Mouse (Mus musculus): ENCODE measurements around the gene Usf2.
A peak's percentile ranks its signal among the peaks of the same experiment; 100 is the strongest.

Usf2 gene

DNA sequence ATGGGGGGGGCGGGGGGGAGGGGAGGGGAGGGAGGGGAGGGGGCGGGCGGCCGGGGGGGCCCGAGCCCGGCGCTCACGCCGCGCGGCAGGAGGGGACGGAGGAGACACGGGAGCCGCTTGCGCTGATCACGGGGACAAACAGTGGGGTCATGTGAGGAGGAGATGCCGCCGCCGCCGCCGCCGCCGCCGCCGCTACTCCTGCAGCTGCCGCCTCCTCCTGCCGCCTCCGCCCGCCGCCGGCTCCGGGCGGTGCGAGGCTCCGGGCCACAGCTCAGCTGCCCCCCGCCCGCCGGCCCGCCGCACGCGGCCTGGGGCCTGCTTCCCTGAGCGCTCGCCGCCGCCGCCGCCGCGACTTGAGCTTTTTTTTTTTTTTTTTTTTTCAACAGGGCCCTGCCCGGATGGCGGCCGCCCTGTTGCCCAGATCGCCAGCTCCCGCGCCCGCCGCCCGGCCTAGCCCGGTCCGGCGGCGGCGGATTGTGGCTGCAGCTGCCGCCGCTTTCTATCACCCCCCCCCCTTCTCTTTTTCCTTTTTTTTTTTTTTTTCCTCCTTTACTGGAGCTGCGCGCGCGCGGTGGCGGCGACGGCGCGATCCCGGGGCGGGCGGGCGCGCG lies at the start of gene Usf2:
Gene Usf2 (minus strand): TSS at position 48 of the 611 bp plus-strand sequence.
- DNase-seq (ENCODE audit: low spot score): peak; percentile 84

DNA sequence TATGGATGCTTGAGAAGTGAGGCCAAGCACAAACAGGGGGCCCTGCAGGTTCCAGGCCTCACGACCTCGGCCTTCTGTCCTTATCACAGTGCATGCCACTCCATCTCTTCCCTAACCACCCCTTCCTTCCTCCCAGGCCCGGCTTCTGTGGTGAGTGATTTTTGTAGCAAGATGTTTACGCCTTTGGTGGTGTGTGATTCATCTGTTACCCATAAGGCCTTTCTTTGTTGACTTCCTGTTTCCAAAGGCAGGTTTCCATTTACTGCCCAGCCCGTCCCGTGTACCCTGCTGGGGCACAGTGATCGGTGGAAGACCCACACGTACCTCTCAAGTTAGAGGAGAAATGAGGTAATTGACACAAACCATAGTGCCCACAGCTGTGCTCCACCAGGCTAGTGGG lies 46.0 kb upstream of the Usf2 start:
- DNase-seq (ENCODE audit: low spot score): no peak

DNA sequence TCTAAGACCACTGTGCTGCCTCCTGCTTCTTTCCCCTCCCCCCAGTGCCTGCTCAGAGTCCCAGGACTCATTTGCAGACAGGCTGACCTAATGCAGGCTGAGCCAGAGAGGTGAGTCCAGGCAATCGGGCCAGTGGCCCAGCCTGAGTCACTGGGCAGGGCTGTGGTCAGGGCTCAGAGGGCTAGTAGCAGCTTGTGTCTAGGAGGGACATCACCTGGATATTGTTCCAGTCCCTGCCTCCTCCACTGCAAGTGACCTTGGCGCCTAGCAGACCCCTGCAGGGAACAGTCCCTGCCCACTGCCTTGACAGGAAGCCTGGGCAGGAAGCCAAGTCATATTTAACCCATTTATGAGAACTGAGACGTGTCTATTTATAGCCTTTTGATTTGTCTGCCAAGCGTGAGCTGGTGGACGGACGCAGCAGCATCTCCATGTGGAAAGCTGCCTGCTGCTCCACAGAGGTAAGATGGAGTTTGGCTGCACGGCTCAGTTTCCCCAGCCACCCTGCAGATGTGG lies 44.0 kb upstream of the Usf2 start:
- DNase-seq (ENCODE audit: low spot score): peak; percentile 63

DNA sequence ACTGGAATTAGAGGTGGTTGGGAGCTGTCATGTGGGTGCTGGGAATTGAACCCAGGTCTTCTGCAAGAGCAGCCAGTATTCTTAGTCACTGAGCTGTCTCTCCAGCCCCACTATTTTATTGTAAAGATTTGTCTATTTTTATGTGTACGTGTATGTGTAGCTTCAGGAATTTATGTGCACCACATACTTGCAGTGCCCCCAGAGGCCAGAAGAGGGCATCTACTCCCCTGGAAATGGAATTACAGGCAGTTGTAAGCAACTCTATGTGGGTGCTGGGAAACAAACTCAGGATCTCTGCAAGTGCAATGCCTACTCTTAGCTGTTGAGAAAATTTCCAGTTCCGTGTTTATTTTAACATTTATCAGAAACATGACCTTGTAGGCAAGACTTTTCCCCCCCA lies 39.9 kb upstream of the Usf2 start:
- DNase-seq (ENCODE audit: low spot score): no peak

DNA sequence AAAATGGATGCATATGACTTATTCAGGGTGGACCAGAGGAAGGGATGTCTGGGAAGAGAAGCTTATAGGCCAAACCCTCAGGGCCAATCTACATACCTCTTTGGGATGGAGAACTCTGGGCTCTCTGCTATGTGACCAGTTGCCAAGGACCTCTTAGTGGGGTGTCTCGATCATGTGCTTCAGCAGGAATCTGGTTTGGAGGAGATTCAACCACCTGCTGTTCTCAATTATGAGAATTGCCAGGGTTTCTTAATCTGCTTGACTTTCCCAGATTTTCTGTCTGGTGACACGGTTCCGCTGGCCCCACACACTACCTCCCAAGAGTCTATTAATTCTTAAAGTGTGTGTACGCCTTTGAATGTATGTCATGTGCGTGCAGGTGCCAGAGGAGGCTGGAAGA lies 37.4 kb upstream of the Usf2 start:
- no peak for DNase-seq (ENCODE audit: low spot score)

DNA sequence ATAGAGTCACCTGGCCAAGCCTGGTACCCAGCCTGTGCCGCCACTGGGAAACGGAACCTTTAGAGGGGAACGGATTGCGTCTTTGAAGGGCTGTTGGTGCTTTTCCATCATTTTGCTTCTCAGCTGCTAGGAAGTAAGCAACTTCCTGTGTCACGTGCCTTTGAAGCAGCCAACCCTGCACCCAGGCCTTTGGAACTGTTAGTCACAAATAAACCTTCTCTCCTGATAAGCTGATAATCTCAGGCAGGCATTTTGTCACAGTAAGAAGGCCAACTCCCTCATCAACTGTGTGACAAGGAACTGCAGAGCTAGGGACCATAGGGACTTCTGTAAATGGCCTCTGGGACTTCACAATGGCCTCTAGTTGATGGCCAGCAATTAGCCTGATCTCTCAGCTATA lies 35.5 kb upstream of the Usf2 start:
- no peak for DNase-seq (ENCODE audit: low spot score)

DNA sequence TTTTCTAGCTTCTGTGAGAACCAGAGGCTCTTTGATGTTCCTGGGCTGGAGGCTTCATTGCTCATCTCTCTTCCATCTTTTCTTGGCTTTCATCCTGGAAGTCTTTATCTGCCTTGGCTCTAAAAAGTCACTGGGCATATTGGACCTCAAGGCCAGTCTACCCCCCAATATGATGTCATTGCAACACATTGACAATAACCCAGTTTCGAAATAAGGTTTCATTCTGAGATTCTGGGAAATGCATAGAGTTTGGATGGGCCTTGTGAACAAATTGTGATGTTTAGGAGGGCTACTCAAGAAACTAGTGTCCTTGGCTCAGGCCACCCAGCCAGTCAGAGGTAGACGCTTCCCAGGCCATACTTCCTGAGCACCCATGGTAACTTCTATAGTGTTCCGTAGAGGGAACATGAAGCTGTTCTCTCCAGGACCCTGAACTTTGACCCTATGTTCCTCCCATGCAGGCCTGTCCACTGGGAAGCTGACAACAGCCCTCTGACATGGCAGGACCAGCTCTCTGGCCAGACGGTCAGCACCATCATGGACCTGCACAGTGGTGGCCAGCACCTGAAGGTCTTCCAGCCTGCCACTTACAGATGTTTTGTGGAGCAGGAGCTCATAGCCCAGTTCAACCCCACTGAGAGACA lies 32.0 kb upstream of the Usf2 start:
- DNase-seq (ENCODE audit: low spot score): no peak

DNA sequence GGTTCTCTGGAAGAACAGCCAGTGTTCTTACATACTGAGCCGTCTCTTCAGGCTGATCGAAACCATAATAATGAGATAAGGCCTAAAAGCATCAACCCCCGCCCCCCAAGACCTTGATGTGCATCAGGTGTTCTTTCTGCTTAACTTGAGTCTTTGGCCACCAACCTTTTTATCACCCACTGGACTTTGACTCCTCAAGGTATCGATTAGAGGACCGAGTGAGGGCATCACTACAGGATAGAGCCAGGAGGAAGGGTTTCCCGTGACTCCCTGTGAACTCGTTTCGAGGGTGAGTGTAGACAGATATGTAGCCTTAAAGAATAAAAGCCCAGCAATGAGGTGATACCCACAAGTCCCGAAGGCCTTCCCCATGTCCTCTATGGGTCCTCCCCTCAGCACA lies 28.8 kb upstream of the Usf2 start:
- no peak for DNase-seq (ENCODE audit: low spot score)

DNA sequence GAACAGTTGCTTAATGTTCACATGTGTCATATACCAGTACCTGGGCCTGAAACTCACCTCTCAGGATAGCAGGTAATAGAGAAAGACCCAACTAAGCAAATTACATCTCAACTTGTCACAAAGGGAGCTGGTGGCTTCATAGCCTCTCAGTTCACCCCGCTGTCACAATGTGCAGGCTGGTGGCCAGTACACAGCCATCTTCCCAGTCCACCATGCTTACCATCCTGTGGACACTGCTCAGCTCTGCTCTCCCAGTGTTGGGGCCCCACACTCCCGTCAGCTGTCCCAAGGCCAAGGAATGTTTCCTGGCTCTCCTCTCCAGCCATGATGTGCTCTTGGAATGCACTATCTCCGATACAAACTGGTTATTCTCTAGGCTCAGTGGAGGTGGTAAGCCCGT lies 25.1 kb upstream of the Usf2 start:
- DNase-seq (ENCODE audit: low spot score): no peak

DNA sequence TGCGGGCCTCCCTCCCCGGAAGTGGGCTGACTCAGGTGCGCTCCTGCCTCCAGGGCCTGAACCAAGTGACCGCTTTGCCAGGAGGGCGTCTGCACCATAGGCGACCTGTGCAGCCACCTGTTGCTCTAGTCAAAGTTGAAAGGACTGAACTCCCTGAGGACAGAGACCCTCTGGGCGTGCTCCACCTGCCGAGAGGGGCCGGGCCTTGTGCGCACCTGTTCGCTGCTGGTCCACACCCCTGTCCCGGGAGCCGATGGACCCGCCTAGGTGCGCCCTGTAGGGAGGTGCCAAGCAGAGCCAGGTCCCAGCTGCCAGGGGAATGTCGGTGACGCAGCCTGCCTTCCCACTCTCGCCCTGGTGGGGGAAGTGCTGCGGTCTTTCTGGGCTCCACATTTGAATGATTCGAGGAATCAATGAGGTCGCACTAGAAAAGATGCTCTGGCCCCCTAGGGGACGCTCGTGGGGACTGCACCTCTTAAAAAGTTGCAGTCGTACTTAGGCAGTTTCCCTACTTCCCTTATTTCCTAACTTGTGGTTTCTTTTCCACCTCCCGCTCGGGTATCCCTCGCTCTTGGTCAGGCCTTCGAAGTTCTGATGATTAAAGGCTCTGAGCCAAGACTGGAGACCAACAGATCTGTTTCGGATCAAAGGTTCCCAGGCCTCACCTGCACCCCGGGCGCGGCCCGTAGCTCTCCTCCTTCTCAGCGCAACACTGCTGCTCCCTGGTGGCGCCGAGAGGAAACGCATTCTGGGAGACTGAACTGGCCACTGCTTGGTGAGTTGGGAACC lies 17.1 kb upstream of the Usf2 start, which contains the start of gene Fam187b:
Gene Fam187b (plus strand): TSS at position 290 of the 789 bp plus-strand sequence.
- no peak for DNase-seq (ENCODE audit: low spot score)

DNA sequence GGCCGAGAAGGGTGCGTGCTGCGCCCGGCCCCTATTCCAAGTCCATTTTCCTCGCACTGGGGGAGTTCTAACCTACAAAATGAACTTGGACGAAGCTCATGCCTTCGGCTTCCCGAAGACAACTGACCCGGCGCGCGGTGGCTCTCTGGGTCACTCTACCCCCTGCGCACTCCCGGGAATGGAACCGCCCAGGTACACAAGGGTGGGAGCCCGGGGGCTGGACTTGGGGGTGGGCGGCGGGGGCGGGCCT lies 16.6 kb upstream of the Usf2 start, which contains the start of gene Lsr:
Gene Lsr (minus strand): TSS at position 214 of the 250 bp plus-strand sequence.
- DNase-seq (ENCODE audit: low spot score): no peak

DNA sequence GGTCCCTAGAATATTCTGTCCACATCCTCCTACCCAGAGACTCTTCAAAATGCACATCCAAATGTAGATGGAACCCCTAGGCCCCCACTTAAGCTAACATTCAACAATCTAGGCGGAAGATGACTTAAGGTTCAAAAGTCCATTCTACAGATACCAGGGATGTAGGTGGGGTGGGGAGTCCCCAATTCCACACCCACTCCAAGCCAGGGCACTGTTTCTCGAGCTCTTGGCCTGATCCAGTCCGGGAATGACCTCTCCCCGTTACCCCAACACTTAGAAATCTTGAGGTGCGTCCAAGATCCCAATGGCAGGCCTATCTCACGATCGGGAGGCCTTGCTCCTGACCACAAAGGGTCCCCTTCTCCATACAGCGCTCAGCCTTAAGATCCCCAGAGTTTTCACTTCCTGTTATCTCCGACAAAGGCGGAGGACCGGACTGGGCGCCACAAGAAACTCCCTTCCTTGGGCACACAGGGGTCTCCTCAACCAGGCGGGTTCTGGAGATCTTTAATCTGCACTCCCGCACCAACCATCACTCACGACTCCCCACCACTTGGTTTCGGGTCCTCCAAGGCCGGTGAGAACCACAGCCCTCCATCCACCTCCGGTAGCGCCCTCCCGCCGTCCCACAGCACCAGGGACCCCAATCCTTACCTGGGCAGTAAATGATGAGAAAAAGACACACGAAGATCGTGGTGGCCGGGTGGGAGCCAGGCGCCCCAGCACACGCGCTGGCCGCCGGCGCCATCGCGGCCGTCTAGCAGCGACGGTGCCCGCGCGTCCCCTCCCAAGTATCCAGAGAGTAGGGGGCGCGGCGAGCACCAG lies 16.0 kb upstream of the Usf2 start:
- DNase-seq (ENCODE audit: low spot score): no peak

DNA sequence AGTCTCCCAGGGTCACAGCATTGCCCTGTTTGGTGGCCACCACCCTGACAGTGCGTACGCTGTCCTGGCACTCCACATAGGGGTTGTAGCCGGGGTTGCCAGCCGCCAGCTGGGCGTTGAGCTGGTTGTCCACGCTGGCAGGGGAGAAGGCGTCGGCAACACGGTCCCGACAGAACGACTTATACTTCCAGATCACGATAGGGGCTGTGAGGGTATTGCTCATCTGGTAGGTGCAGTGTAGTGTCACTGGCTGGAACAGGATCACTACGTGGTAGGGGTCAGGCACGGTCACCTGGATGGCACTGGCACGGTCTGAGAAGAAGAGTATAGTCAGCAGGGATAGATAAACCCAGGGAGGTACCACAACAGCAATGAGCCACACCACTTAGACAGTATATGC lies 15.3 kb upstream of the Usf2 start:
- DNase-seq (ENCODE audit: low spot score): no peak

DNA sequence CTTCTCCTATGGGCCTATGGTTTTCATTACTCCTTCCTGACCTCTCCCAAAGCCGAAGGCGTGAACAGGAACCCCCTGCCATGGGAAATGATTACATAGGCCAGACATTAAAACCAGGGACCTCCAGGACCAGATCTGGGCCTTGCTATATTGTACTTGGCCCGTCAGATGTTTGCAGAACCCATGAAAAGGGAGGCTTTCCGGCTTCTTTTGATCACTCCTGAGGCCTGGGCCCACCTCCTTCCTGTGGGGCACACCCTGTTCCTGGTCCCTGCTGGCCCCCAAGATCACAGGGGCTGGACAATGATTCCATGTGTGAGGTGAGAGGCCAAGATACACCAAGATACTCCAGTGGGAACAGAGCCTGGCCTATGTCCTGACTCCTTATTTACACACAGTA lies 12.6 kb upstream of the Usf2 start:
- no peak for DNase-seq (ENCODE audit: low spot score)

DNA sequence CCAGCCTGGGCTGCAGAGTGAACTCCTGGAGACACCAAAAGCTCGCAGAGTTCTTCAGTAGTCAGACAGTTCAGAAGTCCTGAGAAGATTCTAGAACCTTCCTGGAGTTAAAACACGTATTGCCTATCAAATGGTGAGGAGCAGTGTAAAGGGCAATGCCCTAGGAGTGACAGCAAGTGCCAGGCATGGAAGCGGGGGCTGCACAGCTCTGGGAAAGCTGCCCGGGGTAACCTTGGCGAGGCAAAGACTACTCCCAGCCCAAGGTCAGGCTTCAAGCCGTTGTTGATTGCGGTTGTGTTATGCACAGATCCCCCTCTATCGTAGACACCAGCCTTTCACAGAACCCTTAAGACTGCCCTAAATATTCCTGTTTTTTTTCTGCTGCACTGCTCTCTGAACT lies 12.0 kb upstream of the Usf2 start:
- DNase-seq (ENCODE audit: low spot score): no peak

DNA sequence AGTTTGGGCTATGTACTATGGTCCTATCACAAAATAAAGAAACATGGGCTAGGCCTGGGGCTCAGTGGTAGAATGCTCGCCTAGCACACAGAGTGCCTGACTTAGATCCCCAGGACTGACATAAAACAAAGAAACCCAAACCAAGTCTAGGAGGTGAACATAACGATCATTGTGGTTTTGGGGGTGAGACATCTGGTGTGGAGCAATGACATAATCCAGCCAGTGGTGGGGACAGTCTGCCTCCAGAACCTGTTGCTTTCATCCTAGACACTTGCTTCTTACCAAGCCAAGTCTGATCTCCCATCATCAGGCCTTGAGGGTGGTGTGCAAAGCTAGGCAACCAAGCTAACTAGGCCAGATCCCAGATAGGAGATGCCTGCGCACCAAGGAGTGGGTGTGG lies 10.1 kb upstream of the Usf2 start:
- no peak for DNase-seq (ENCODE audit: low spot score)

DNA sequence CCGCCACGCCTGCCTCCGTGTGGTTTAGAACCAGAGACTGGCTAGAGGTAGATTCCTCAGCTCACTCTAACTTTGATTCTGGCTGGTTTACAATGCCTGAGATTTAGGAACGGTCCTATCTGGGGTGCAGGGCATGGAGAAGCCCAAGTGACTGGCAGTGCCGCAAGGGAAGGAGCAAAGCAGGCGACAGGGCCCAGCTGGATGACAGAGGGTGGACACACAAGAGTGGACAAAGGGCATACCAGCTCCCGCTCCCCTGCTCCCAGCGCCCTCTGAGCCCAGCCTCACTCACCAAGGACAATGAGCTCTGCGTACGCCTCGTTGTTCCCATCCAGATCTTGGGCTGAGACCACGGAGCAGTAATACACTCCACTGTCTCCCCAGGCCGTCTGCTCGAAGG lies 9.1 kb upstream of the Usf2 start:
- no peak for DNase-seq (ENCODE audit: low spot score)

DNA sequence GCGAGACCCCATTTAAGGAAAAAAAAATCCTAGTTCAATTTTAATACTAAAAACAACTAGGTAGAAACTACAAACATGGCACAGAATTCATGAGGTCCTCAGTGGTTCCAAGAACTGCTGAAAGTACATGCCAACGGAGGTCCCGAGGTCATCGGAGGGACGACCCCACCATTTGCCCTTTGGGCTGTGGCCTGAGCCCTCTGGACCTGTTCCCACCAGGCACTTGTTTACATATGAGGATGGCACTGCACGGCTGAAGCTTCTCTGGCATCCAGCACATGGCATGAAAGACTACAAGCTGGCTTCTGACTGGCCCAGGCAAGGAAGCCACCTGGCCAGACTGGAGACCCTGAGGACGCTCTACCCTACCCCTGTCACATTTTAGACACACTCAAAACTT lies 7.8 kb upstream of the Usf2 start:
- DNase-seq (ENCODE audit: low spot score): no peak

DNA sequence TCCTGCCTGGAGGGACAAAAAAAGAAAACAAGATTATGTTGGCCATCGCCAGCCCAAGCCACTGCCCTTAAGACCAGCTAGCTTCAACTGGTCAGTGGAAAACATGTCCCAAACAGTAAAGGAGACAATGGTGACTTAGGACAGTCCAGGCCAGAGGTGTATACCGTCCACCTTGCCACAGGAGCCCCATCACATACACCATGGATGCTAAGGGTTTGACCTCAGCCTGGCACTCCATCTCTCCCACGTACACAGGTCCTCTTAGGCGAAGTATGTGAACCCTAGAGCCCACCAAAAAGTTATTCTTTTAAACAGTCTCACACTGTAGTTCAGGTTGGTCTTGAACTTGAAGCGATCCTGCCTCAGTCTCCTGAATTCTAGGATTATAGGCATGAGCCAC lies 6.3 kb upstream of the Usf2 start:
- no peak for DNase-seq (ENCODE audit: low spot score)

DNA sequence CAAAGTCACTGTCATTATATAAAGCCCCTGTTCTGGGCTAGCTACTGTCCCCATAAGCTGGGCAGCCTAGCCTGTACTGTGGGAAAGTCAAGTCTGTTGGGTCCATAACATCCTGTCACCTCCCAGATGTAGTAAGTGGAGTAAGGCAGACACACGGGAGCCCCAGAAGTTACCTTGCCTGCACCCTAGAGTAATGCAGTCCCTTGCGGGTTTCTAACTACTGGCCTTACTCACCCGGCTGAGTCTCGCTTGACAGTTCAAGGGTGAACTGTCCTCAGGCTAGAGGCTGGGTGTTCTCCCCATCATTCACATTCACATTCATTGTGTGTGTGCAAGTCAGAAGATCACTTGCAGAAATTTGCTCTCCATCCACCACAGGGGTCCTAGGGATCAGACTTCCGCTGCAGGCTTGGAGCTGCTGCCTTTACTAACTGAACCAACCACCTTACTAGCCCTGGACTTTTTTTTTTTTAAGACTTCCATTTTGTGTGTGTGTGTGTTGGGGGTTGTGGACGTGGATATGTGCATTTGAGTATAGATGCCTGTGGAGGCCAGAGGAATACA lies 3.3 kb upstream of the Usf2 start:
- no peak for DNase-seq (ENCODE audit: low spot score)

DNA sequence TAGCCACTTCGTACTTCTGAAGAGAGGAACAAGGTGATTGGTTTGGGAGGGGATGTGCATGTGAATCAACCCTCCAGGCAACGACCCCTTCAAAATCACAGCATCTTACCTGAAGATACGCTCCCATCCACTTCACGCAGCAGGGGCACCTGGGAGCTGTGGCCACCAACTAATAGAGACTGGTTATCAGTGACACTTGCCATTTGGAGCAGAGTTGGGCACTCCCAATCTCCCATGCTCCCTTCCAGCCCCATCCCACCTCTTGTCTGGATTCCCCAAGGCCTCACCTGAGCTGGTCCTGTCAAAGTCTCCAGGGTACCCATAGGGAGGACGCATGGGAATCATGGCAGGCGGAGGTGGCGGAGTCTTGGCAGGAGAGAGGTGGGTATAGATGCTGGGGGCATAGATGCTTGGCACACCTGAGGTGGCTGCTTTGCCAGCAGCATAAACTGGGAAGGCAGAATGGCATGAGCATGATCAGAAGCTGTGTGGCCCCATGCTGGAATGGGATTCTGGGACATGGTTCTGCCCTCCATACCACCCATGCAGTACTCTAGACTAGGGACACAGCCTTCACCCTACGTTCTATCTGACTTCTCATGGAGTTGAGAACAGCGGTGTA lies 2.4 kb upstream of the Usf2 start:
- DNase-seq (ENCODE audit: low spot score): no peak
